Mouse (Mus musculus) heart, adult 2 months (tissue): ENCODE results near the gene Fblim1. TPM values are rescaled to one million over a fixed set of nuclear protein-coding genes. Genes with fewer than 3 reads are reported as not detected.

Source experiments
- DNase-seq, 2 experiments: peaks; one replicate each; pipeline ENCODE4 v3.0.0; 2021
- H3K27ac ChIP-seq: fragments of 200-600 bp; 2 replicates; pipeline ENCODE4 v1.8.1; 2022
- H3K27me3 ChIP-seq: fragments of 200-500 bp; 2 replicates; pipeline ENCODE4 v1.6.1; 2012; ENCODE audit warnings: mild to moderate bottlenecking, low read length, inconsistent platforms, mixed read lengths; ENCODE audit not compliant: control insufficient read depth, insufficient read depth
- H3K36me3 ChIP-seq: fragments of 200-500 bp; 2 replicates; pipeline ENCODE4 v1.6.1; 2012; ENCODE audit warnings: low read length, inconsistent platforms; ENCODE audit not compliant: control insufficient read depth, insufficient read depth
- H3K4me1 ChIP-seq: fragments of 200-500 bp; 2 replicates; pipeline ENCODE4 v1.6.1; 2011; ENCODE audit warnings: low read length; ENCODE audit not compliant: control insufficient read depth, insufficient read depth
- H3K4me3 ChIP-seq: fragments of 200-600 bp; 2 replicates; pipeline ENCODE4 v1.8.1; 2022
- H3K79me2 ChIP-seq: fragments of 200-500 bp; replicated peaks from 2 replicates; pipeline ENCODE4 v1.6.1; 2012; ENCODE audit warnings: mild to moderate bottlenecking, inconsistent platforms, low read length, moderate library complexity, mixed read lengths; ENCODE audit not compliant: control insufficient read depth, insufficient read depth
- H3K9ac ChIP-seq: fragments of 200-500 bp; 2 replicates; pipeline ENCODE4 v1.6.1; 2012; ENCODE audit warnings: low read depth, mild to moderate bottlenecking, control low read depth, inconsistent platforms, low read length, mixed read lengths
- CTCF ChIP-seq: fragments of 200-600 bp; IDR thresholded peaks from 2 replicates; pipeline ENCODE4 v1.8.1; 2022; ENCODE audit warnings: antibody characterized with exemption, mild to moderate bottlenecking, moderate library complexity
- EP300 ChIP-seq: fragments of 200-500 bp; IDR thresholded peaks from 2 replicates; pipeline ENCODE4 v1.6.1; 2011; ENCODE audit warnings: low read depth, low read length, control low read depth; ENCODE audit not compliant: insufficient read depth
- POLR2A ChIP-seq: fragments of 200-500 bp; IDR thresholded peaks from 2 replicates; pipeline ENCODE4 v1.6.1; 2011; ENCODE audit warnings: mild to moderate bottlenecking, low read depth, low read length, control low read depth; ENCODE audit not compliant: insufficient read depth
- WGBS: fragments of 180-500 bp; shearing (Covaris S2); methylation state at CpG from one replicate; pipeline ENCODE4 v1.1.7; 2018; 5-methylcytosine and 5-hydroxymethylcytosine counted together
- intact Hi-C: fragments of 180-260 bp; cut with DNase I; formaldehyde crosslinking; loops from one replicate; pipeline ENCODE4 v1.15.1; 2025
- polyA plus RNA-seq: library from polyadenylated mRNA; depleted of rRNA; stranded (reverse); fragments of >200 nt; gene quantifications from 2 replicates; pipeline ENCODE4 v1.2.3, GENCODE M21; 2012
- total RNA-seq, 2 experiments: library from RNA; stranded (reverse); gene quantifications; 2 replicates each; pipeline ENCODE4 v1.2.3; 2021

Gene Fblim1
- total and polyA plus RNA-seq, 3 experiments: 236 to 297 (median 263) TPM

GRCm38 (mm10) chr4:141649244-141649643, 43.3 kb upstream of the Fblim1 start:
- peak overlapping the region; percentile 27 for H3K9ac ChIP-seq
- intact Hi-C loops: no loop called here
- TF ChIP-seq CTCF: no peak
- TF ChIP-seq POLR2A: no peak
- no peak for TF ChIP-seq EP300
- H3K4me3 ChIP-seq: no peak overlapping the region
- H3K79me2 ChIP-seq: peaks cover 2% of the 10 kb centered on the region; the same call in 1 of the 2 replicates
- WGBS: 62% methylated on average over 6 of the region's 6 CpGs
- DNase-seq: no peak
- H3K27me3 ChIP-seq: no peaks in the 10 kb centered on the region
- H3K4me1 ChIP-seq: peaks cover 17% of the 10 kb centered on the region
- peak overlapping the region; percentile 80 for H3K27ac ChIP-seq
- peaks cover 2% of the 10 kb centered on the region for H3K36me3 ChIP-seq

DNA sequence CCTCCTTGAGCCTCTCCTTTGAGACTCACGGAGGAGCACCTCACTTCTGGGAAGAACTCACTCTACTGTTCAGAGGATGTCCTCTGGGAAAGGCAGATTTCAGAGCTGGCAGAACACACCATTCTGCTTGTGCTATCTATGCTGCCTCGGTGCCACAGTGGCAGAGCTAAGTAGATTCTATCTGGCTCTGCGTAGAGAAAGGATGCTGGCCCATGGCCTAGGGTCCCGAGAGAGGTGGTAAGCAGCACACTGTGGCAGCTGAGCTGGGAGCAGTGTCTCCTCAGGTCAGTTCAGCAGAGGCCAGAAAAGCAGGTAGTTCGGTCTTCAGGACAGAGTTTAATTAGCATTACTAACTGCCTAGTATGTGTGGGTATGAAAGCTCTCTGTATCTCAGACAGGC, 42.4 kb upstream of the Fblim1 start:
- TF ChIP-seq POLR2A (peak; percentile 67), EP300 (peak; percentile 98), CTCF (no peak)
- H3K79me2 ChIP-seq: peaks cover 2% of the 10 kb centered on the region; the same call in 1 of the 2 replicates
- H3K9ac ChIP-seq: no peak overlapping the region
- peak in 1 of 2 experiments; percentile 81 for DNase-seq
- H3K4me3 ChIP-seq: no peak overlapping the region
- intact Hi-C loops: no loop called here
- WGBS: 51% methylated on average over 5 of the region's 5 CpGs
- peak overlapping the region; percentile 80 for H3K27ac ChIP-seq
- no peaks in the 10 kb centered on the region for H3K27me3 ChIP-seq
- H3K36me3 ChIP-seq: peaks cover 7% of the 10 kb centered on the region
- peaks cover 17% of the 10 kb centered on the region for H3K4me1 ChIP-seq

GRCm38 (mm10) chr4:141647187-141647586, 41.3 kb upstream of the Fblim1 start:
- H3K9ac ChIP-seq: no peak overlapping the region
- H3K27ac ChIP-seq: peak overlapping the region; percentile 64
- no peak for DNase-seq
- H3K79me2 ChIP-seq: peaks cover 2% of the 10 kb centered on the region; the same call in 1 of the 2 replicates
- 91% methylated on average over 3 of the region's 3 CpGs for WGBS
- H3K4me1 ChIP-seq: peaks cover 21% of the 10 kb centered on the region
- peaks cover 9% of the 10 kb centered on the region for H3K36me3 ChIP-seq
- TF ChIP-seq POLR2A: no peak
- TF ChIP-seq CTCF: no peak
- no peak for TF ChIP-seq EP300
- H3K27me3 ChIP-seq: no peaks in the 10 kb centered on the region
- H3K4me3 ChIP-seq: no peak overlapping the region
- intact Hi-C loops: no loop called here

GRCm38 (mm10) chr4:141645988-141646387, 40.1 kb upstream of the Fblim1 start:
- Histone ChIP-seq H3K79me2 (peaks cover 2% of the 10 kb centered on the region; the same call in 1 of the 2 replicates), H3K4me1 (peaks cover 23% of the 10 kb centered on the region), H3K27ac (peak overlapping the region; percentile 64), H3K36me3 (peaks cover 9% of the 10 kb centered on the region), H3K4me3 (no peak overlapping the region), H3K9ac (no peak overlapping the region), H3K27me3 (no peaks in the 10 kb centered on the region)
- TF ChIP-seq CTCF (no peak), EP300 (no peak), POLR2A (no peak)
- 80% methylated on average over 8 of the region's 8 CpGs for WGBS
- intact Hi-C loops: no loop called here
- DNase-seq: no peak

DNA sequence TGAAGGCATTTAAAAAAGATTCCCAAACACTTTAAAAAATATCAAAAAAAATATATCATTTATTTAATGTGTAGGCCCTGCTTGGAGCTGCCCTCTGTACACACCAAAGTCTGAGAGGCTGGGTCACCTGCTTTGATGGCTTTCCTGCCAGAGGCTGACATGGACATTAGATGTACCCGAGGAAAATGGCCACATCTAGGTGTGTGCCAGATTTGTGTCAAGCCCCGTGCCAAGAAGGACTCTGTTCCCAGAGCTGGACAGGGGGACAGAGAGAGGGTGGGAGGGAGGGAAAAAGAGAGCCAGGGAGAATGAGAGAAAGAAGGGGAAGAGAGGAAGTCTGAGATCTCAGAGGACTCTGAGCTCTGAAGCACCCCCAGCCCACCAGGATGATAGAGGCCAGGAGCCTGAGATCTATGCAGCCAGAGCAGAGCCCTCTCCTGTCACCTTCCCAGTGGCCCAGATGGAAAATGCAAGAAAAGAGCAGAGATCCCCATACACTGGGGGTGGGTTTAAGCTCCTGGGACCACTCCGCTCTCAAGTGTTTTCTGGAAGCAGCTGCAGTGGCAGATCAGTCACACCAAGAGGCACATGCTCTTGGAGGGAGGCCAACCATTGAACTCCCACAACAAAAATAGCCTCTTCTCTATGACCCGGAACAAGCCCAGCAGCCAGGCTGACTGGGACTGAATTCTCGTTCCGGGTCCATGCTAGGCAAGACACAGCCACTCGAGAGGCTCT, 37.4 kb upstream of the Fblim1 start:
- H3K4me3 ChIP-seq: no peak overlapping the region
- 5% methylated on average over 7 of the region's 7 CpGs for WGBS
- H3K27me3 ChIP-seq: no peaks in the 10 kb centered on the region
- peaks cover 16% of the 10 kb centered on the region for H3K4me1 ChIP-seq
- H3K79me2 ChIP-seq: no peaks in the 10 kb centered on the region; the same call in 1 of the 2 replicates
- DNase-seq: peak; percentile 73 to 85
- peaks cover 9% of the 10 kb centered on the region for H3K36me3 ChIP-seq
- H3K27ac ChIP-seq: peak overlapping the region; percentile 94
- no peak overlapping the region for H3K9ac ChIP-seq
- intact Hi-C loops: no loop called here
- TF ChIP-seq EP300 (peak; percentile 95), POLR2A (peak; percentile 43), CTCF (no peak)

DNA sequence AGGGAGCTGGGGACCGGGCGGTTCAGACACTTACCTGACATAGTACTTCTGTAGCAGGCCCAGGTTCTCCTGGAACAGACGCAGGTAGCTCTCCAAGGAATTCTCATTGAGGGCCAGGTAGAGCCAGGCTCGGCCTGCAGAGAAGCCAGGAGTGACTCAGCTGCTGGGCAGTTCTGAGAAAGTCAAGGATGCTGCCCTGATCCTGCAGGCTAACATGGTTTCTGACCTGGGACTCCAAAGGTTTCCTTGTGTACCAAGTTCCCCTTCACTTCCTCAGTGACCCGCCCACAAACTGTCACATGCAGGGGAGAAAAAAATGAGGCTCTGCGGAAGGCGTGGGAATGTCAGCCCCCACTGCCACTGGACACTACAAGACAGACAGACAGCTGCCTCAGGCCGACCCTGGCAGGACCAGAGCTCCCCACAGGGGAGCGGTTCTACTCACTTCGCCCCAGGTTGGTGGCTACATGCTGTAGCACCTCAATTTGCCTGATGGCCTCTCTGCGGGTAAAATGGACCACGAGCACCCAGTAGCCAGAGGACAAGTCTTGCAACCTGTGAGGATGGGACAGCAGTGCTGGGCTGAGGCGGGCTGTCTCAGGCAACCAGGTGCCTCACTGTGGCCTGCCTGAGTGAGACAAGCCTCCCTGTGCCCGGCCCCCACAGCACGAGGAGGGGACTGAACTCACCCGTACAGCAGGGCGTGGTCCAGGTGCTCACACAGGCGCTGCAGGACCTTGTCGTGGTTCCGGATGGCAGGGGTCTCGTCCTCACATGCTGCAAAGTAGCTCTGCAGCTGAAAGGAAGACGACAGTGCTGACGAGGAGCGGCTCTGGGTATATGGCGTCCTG, 36.3 kb upstream of the Fblim1 start:
- intact Hi-C loops: loop anchor here (2.0 kb wide), 1 partner anchor 17 kb away; no protein-coding TSS in a partner anchor
- peak overlapping the region; percentile 94 for H3K27ac ChIP-seq
- H3K4me1 ChIP-seq: peaks cover 16% of the 10 kb centered on the region
- no peak for DNase-seq
- no peaks in the 10 kb centered on the region; the same call in 1 of the 2 replicates for H3K79me2 ChIP-seq
- TF ChIP-seq POLR2A (no peak), EP300 (no peak), CTCF (no peak)
- H3K4me3 ChIP-seq: no peak overlapping the region
- peak overlapping the region; percentile 55 for H3K9ac ChIP-seq
- no peaks in the 10 kb centered on the region for H3K27me3 ChIP-seq
- 76% methylated on average over 25 of the region's 25 CpGs for WGBS
- H3K36me3 ChIP-seq: peaks cover 9% of the 10 kb centered on the region
